Mouse (Mus musculus): ENCODE results near the gene Ddx54.

The Ddx54 gene

GRCm38 (mm10) chr5:120609246-120609775 is 3.2 kb upstream of the Ddx54 start:
- no peak for DNase-seq (ENCODE audit: low read depth, low spot score)

GRCm38 (mm10) chr5:120610906-120611305 is 1.6 kb upstream of the Ddx54 start:
- no peak for DNase-seq (ENCODE audit: low read depth, low spot score)

GRCm38 (mm10) chr5:120611416-120611815 is 1.1 kb upstream of the Ddx54 start:
- no peak for DNase-seq (ENCODE audit: low read depth, low spot score)

GRCm38 (mm10) chr5:120612822-120613604 is 474 bp downstream of the Ddx54 start:
- peak; percentile 100 for DNase-seq (ENCODE audit: low read depth, low spot score)

GRCm38 (mm10) chr5:120615903-120616302 is 3.4 kb downstream of the Ddx54 start:
- DNase-seq (ENCODE audit: low read depth, low spot score): peak; percentile 66

GRCm38 (mm10) chr5:120618778-120619177 is 6.2 kb downstream of the Ddx54 start:
- no peak for DNase-seq (ENCODE audit: low read depth, low spot score)

- DNase-seq (ENCODE audit: low read depth, low spot score): peak; percentile 64
These were observed 6.7 kb downstream of the Ddx54 start for GRCm38 (mm10) chr5:120619201-120619600.

GRCm38 (mm10) chr5:120620375-120621077 is 8.0 kb downstream of the Ddx54 start:
- peak; percentile 80 for DNase-seq (ENCODE audit: low read depth, low spot score)

- DNase-seq (ENCODE audit: low read depth, low spot score): no peak
These were observed 8.7 kb downstream of the Ddx54 start for GRCm38 (mm10) chr5:120621078-120621765.

- DNase-seq (ENCODE audit: low read depth, low spot score): no peak
These were observed 9.3 kb downstream of the Ddx54 start for GRCm38 (mm10) chr5:120621846-120622197.

GRCm38 (mm10) chr5:120622198-120622851 is 9.8 kb downstream of the Ddx54 start:
- DNase-seq (ENCODE audit: low read depth, low spot score): no peak

GRCm38 (mm10) chr5:120624427-120624826 is 11.9 kb downstream of the Ddx54 start:
- no peak for DNase-seq (ENCODE audit: low read depth, low spot score)

- DNase-seq (ENCODE audit: low read depth, low spot score): peak; percentile 55
These were observed 13.9 kb downstream of the Ddx54 start for GRCm38 (mm10) chr5:120626399-120626798.

GRCm38 (mm10) chr5:120627515-120628300 is 15.2 kb downstream of the Ddx54 start:
- DNase-seq (ENCODE audit: low read depth, low spot score): no peak

GRCm38 (mm10) chr5:120628624-120629023 is 16.1 kb downstream of the Ddx54 start:
- DNase-seq (ENCODE audit: low read depth, low spot score): peak; percentile 32

GRCm38 (mm10) chr5:120631128-120631527 is 18.6 kb downstream of the Ddx54 start:
- no peak for DNase-seq (ENCODE audit: low read depth, low spot score)

- no peak for DNase-seq (ENCODE audit: low read depth, low spot score)
These were observed 19.4 kb downstream of the Ddx54 start for GRCm38 (mm10) chr5:120631892-120632291.

- DNase-seq (ENCODE audit: low read depth, low spot score): no peak
These were observed 21.6 kb downstream of the Ddx54 start, which contains the start of gene Cfap73 for GRCm38 (mm10) chr5:120634131-120634530. Gene Cfap73, minus strand, starts transcription at chr5:120634235.

- DNase-seq (ENCODE audit: low read depth, low spot score): no peak
These were observed 22.3 kb downstream of the Ddx54 start for GRCm38 (mm10) chr5:120634860-120635259.

- DNase-seq (ENCODE audit: low read depth, low spot score): no peak
These were observed 23.1 kb downstream of the Ddx54 start for GRCm38 (mm10) chr5:120635633-120636032.

GRCm38 (mm10) chr5:120640094-120640493 is 27.6 kb downstream of the Ddx54 start:
- no peak for DNase-seq (ENCODE audit: low read depth, low spot score)
